Mouse (Mus musculus) kidney, embryonic 15.5 days (tissue): ENCODE data around the gene Gys2. TPM values are rescaled to one million over a fixed set of nuclear protein-coding genes. Genes with fewer than 3 reads are reported as not detected.
A peak's percentile ranks its signal among the peaks of the same experiment; 100 is the strongest.
"Not testable (repeated sequence)": the region's sequence is repeated elsewhere in the genome, so short reads cannot be mapped to it uniquely, and the experiment has no call there.

ENCODE experiments used
- ATAC-seq: fragments of 200-750 bp; cut with Nextera tagmentation; replicated peaks from 2 replicates; pipeline ENCODE4 v1.8.0; 2017; ENCODE audit warnings: moderate TSS enrichment; ENCODE audit not compliant: low FRiP score
- H3K27ac ChIP-seq: fragments of 300-500 bp; sonication (generic); 2 replicates; pipeline ENCODE4 v1.5.1; 2015; ENCODE audit warnings: mild to moderate bottlenecking, inconsistent platforms
- H3K27me3 ChIP-seq: fragments of 300-500 bp; sonication (generic); 2 replicates; pipeline ENCODE4 v1.6.1; 2015; ENCODE audit warnings: inconsistent platforms
- H3K36me3 ChIP-seq: fragments of 300-500 bp; sonication (generic); 2 replicates; pipeline ENCODE4 v1.6.1; 2015; ENCODE audit warnings: inconsistent platforms
- H3K4me1 ChIP-seq: fragments of 300-500 bp; sonication (generic); 2 replicates; pipeline ENCODE4 v1.6.1; 2015; ENCODE audit warnings: inconsistent platforms
- H3K4me2 ChIP-seq: fragments of 300-500 bp; sonication (generic); 2 replicates; pipeline ENCODE4 v1.6.1; 2015; ENCODE audit warnings: moderate library complexity, mild to moderate bottlenecking, inconsistent platforms
- H3K4me3 ChIP-seq: fragments of 300-500 bp; sonication (generic); replicated peaks from 2 replicates; pipeline ENCODE4 v1.5.1; 2015; ENCODE audit warnings: mild to moderate bottlenecking, inconsistent platforms
- H3K9ac ChIP-seq: fragments of 300-500 bp; sonication (generic); 2 replicates; pipeline ENCODE4 v1.6.1; 2015; ENCODE audit warnings: mild to moderate bottlenecking, inconsistent platforms
- H3K9me3 ChIP-seq: fragments of 300-500 bp; sonication (generic); replicated peaks from 2 replicates; pipeline ENCODE4 v1.6.1; 2016; ENCODE audit warnings: inconsistent platforms
- WGBS: fragments of 180-500 bp; shearing (Covaris S2); methylation state at CpG from one replicate; pipeline ENCODE4 v1.1.7; 2015; ENCODE audit warnings: mixed read lengths; 5-methylcytosine and 5-hydroxymethylcytosine counted together
- polyA plus RNA-seq: library from polyadenylated mRNA; unstranded; fragments of >200 nt; fragmentation: Nextera tagmentation; extraction: Ambion mirVana; gene quantifications from 2 replicates; pipeline ENCODE4 v1.2.1, GENCODE M21; 2015

Gene Gys2
- polyA plus RNA-seq, result 0.23 and 1.3 TPM in 2 replicates

DNA sequence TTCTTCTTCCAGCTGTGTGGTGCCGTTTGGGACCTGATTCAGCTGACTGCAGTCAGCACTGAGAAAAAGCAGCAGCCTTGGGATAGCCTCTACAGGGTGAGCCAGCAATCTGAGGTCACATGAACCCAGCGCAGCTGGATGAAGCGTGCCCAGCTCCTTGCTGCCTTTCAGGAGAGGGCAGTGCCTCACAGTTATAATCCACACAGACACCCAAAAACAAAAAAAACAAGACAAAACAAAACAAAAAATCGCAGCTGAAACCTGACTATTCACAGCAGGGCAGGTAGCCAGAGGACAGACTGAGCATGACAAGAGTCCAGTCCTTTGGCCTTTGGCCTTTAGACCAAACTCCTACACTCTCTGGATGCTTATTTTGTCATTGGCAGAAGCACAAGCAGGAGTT, at the start of gene Gys2:
TSS of gene Gys2 (minus strand) at position 309 of the 403 bp plus-strand sequence.
- WGBS, result 56% methylated on average over 4 of the region's 4 CpGs
- H3K9ac ChIP-seq, result no peak within 1 kb of the TSS

DNA sequence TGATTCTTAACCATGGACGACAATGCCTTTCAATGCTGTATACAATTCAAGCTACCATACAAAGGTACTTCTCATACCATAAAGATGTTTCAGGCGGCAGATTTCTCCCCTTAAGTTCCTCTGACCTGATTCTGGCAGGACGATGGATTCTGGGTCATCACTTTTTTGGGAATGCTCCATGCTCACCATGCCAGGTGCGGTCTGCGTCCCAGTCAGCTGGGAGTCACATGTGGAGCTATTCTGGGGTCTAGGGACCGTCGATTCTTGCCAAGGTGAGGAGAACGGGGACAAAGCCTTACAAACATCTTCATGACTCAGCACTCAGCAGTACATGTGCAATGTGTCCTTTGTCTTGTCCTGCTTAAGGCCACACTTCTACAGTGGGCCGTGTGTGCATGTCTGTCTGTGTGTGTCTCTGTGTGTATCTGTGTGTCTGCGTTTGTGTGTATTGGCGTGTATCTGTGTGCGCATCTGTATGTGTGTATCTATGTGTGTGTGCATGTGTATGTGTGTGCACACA, 48.7 kb upstream of the Gys2 start:
- Histone ChIP-seq H3K27ac (no peak overlapping the region), H3K36me3 (no peaks in the 10 kb centered on the region), H3K4me1 (no peaks in the 10 kb centered on the region), H3K27me3 (no peaks in the 10 kb centered on the region), H3K4me2 (no peak overlapping the region), H3K9me3 (no peaks in the 10 kb centered on the region), H3K4me3 (no peak overlapping the region), H3K9ac (no peak overlapping the region)
- no peak for ATAC-seq
- 86% methylated on average over 12 of the region's 12 CpGs for WGBS

More for the DNA sequence above, at the start of gene Gys2:
- no peaks in the 10 kb centered on the region for H3K4me1 ChIP-seq
- H3K36me3 ChIP-seq, result no peaks in the 10 kb centered on the region
- H3K27ac ChIP-seq, result no peak within 1 kb of the TSS
- no peaks in the 10 kb centered on the region for H3K27me3 ChIP-seq
- no peaks in the 10 kb centered on the region for H3K9me3 ChIP-seq
- H3K4me3 ChIP-seq, result no peak within 1 kb of the TSS
- H3K4me2 ChIP-seq, result no peak within 1 kb of the TSS
- ATAC-seq, result 0 out of 2 replicates have a peak, but pooled peaks have one; percentile 36

DNA sequence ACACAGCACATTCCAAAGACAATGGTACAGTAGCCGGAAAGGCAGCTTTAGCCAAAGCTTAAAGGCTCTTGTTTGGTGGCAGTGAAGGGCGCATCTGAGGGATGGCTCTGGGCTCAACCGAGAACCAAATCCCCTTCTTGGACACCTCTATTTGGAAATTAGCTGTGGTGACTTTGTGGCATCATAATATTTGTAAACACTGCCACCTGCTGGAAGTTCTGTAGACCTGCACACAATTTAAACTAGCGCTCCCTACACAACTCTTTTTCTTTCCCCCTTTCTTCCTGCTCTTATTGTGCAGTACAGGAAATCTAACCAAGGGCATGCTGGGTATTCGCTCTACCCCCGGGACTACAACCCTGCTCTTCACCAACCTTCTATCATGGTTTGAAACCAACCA, 46.2 kb upstream of the Gys2 start:
- H3K27ac ChIP-seq, result no peak overlapping the region
- ATAC-seq, result peak; percentile 63; the same call in 1 of the 2 replicates
- H3K9me3 ChIP-seq, result no peaks in the 10 kb centered on the region

DNA sequence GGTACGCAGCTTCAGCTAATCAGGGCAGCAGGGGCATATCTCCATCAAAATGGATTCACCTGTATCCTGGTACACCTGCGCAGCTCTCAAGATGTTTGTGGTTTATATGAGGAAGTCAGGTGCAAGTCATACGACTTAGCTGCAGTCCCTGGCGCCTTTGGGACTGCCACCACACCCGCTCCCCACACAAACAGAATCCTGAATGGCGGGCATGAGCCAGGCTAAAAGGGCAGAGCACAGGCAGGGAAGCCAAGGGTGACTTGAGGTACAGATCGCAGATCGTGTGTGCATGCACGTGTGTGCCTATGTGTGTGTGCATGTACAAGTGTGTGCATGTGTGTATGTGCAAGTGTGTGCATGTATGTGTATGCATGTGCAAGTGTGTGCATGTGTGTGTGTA, 42.5 kb upstream of the Gys2 start:
- H3K4me2 ChIP-seq, H3K27ac ChIP-seq, H3K36me3 ChIP-seq, H3K9ac ChIP-seq, H3K9me3 ChIP-seq, ATAC-seq, H3K4me3 ChIP-seq: not testable (repeated sequence)
- Histone ChIP-seq H3K27me3 (peaks cover 12% of the 10 kb centered on the region; the same call in 1 of the 2 replicates), H3K4me1 (peaks cover 15% of the 10 kb centered on the region)
- 77% methylated on average over 9 of the region's 9 CpGs for WGBS

More for the DNA sequence above, 46.2 kb upstream of the Gys2 start:
- H3K4me3 ChIP-seq, result no peak overlapping the region
- 12% methylated on average over 6 of the region's 6 CpGs for WGBS
- no peaks in the 10 kb centered on the region for H3K36me3 ChIP-seq
- no peak overlapping the region for H3K4me2 ChIP-seq
- H3K4me1 ChIP-seq, result no peaks in the 10 kb centered on the region
- H3K27me3 ChIP-seq, result peaks cover 8% of the 10 kb centered on the region; the same call in 1 of the 2 replicates
- no peak overlapping the region for H3K9ac ChIP-seq

DNA sequence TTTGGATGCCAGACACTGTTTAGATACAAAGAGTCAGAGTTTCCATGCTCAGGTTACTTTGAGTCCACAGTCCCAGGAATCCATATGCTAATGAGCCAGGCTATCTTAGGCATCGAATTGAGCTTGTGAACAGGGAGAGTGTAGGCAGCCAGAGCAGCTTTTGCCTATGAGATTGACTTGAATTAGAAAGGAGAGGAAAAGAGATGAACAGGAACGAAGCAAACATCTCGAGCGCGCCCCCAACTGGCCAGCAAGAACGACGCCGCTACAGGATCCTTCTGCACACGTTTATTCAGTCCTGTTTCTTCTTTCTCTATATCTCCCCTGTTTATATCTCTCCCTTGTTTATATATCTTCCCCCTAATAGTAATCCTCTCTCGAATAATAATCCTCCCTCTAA, 42.0 kb upstream of the Gys2 start:
- Histone ChIP-seq H3K4me3 (no peak overlapping the region), H3K9me3 (no peaks in the 10 kb centered on the region), H3K27me3 (peaks cover 12% of the 10 kb centered on the region; the same call in 1 of the 2 replicates), H3K36me3 (no peaks in the 10 kb centered on the region), H3K27ac (no peak overlapping the region), H3K4me2 (no peak overlapping the region), H3K9ac (no peak overlapping the region), H3K4me1 (peaks cover 15% of the 10 kb centered on the region)
- 2% methylated on average over 10 of the region's 10 CpGs for WGBS
- ATAC-seq, result no peak

DNA sequence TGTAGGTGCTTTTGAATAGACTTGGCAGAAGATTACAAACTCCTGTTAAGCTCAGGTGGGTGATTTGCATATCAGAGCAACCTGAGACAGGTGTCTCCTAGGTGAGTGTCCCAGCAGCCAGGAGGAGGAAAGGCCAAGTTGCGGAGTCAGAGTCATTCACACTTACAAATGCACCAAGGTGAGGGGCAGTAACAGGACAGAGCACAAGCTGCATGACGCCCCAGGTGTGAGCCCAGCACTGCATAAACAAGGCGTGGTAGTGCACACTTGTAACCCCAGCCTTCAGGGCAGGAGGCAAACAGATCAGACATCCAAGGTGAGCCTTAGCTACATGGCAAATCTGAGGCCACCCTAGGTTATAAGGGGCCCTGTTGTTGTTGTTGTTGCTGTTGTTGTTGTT, 40.0 kb upstream of the Gys2 start:
- no peak overlapping the region for H3K4me3 ChIP-seq
- WGBS, result 63% methylated on average over 3 of the region's 3 CpGs
- no peak for ATAC-seq
- H3K27ac ChIP-seq, result no peak overlapping the region
- no peaks in the 10 kb centered on the region for H3K36me3 ChIP-seq
- H3K4me2 ChIP-seq, result no peak overlapping the region
- H3K27me3 ChIP-seq, result peaks cover 12% of the 10 kb centered on the region; the same call in 1 of the 2 replicates
- H3K9me3 ChIP-seq, result no peaks in the 10 kb centered on the region
- H3K4me1 ChIP-seq, result peaks cover 30% of the 10 kb centered on the region
- no peak overlapping the region for H3K9ac ChIP-seq

DNA sequence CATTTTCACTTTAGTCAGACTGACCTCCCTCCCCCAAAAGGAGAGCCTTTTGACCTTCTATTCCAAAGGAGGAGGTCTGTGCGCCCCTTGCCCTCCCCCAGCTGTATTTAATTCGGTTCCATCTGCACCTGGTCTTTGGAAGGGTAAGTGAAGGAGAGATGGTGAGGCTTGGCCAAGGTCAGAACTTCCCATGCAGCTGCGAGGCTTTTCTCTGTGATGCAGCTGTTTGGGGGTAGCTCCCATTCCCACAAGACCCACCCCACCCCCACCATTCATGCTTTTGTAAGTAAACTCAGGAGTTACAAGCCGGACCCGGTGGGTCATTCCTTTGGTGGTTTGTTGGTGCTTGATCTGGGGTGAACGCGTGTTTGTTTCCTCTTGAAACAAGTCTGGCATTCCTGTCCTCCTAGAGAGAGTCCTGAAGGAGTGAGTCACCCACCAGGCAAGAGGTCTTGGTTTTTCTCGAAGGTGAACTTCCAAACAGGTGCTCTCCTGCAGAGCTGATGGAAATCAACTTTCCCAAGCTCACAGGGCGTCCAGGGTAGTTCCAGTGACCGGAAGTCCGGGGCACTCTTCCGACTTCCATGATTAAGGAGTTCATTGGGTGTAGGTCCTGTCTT, 38.7 kb upstream of the Gys2 start:
- peaks cover 12% of the 10 kb centered on the region; the same call in 1 of the 2 replicates for H3K27me3 ChIP-seq
- peaks cover 36% of the 10 kb centered on the region for H3K4me1 ChIP-seq
- no peak overlapping the region for H3K4me2 ChIP-seq
- 26% methylated on average over 12 of the region's 12 CpGs for WGBS
- no peaks in the 10 kb centered on the region for H3K36me3 ChIP-seq
- H3K27ac ChIP-seq, result no peak overlapping the region
- H3K9me3 ChIP-seq, result no peaks in the 10 kb centered on the region
- no peak for ATAC-seq
- H3K9ac ChIP-seq, result no peak overlapping the region
- no peak overlapping the region for H3K4me3 ChIP-seq

DNA sequence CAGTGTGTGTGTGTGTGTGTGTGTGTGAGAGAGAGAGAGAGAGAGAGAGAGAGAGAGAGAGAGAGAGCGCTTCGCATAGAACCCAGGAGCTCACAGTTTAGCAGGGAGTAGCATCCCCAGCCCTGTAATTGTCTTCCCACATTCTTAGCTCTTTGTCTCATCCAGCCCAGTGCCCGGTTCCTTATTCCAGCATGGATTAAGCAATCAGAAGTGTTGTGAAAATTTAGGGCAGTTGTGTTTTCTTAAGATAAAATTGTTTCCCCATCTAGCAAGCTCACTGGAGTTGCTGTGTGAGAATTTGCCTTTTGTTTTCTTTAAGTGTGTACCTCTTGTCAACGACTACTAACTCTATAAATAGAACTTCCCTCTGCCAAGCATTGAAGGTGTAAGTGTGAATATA, 35.8 kb upstream of the Gys2 start:
- 40% methylated on average over 4 of the region's 4 CpGs for WGBS
- 0 out of 2 replicates have a peak overlapping the region, but pooled peaks have one; percentile 85 for H3K27ac ChIP-seq
- H3K9ac ChIP-seq, result no peak overlapping the region
- H3K9me3 ChIP-seq, result no peaks in the 10 kb centered on the region
- H3K27me3 ChIP-seq, result peaks cover 4% of the 10 kb centered on the region; the same call in 1 of the 2 replicates
- no peak overlapping the region for H3K4me3 ChIP-seq
- H3K4me2 ChIP-seq, result no peak overlapping the region
- peaks cover 11% of the 10 kb centered on the region for H3K36me3 ChIP-seq
- peaks cover 55% of the 10 kb centered on the region for H3K4me1 ChIP-seq
- ATAC-seq, result no peak

DNA sequence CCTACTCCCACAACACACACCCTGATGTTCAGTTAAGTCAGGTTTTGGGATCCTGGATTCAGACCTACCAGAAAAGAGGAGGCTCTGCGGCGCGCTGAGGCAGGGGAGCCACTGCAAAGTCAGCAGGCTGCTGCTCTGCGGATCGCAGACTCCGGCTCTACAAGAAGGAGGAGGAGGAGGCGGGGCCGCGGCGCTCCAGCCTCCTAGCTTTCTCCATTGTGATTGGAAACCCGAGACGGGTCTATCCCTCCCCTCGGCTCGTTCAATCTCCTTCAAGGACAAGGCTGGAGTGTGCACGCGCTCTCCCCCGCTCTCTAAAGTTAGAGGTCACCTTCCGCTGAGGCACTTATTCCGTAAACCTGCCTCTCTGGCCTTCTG, 34.9 kb upstream of the Gys2 start, which contains the start of gene Ldhb:
TSS of gene Ldhb (minus strand) at position 173 of the 378 bp plus-strand sequence.
- H3K36me3 ChIP-seq, result peaks cover 11% of the 10 kb centered on the region
- peak; percentile 97 for ATAC-seq
- peak within 1 kb of the TSS; percentile 61 for H3K4me3 ChIP-seq
- no peaks in the 10 kb centered on the region for H3K9me3 ChIP-seq
- WGBS, result under 1% methylated on average over 19 of the region's 19 CpGs
- peak within 1 kb of the TSS; percentile 81 for H3K4me2 ChIP-seq
- H3K4me1 ChIP-seq, result peaks cover 60% of the 10 kb centered on the region
- peak within 1 kb of the TSS; percentile 85 for H3K27ac ChIP-seq
- H3K27me3 ChIP-seq, result peaks cover 4% of the 10 kb centered on the region; the same call in 1 of the 2 replicates
- peak within 1 kb of the TSS; percentile 67 for H3K9ac ChIP-seq

DNA sequence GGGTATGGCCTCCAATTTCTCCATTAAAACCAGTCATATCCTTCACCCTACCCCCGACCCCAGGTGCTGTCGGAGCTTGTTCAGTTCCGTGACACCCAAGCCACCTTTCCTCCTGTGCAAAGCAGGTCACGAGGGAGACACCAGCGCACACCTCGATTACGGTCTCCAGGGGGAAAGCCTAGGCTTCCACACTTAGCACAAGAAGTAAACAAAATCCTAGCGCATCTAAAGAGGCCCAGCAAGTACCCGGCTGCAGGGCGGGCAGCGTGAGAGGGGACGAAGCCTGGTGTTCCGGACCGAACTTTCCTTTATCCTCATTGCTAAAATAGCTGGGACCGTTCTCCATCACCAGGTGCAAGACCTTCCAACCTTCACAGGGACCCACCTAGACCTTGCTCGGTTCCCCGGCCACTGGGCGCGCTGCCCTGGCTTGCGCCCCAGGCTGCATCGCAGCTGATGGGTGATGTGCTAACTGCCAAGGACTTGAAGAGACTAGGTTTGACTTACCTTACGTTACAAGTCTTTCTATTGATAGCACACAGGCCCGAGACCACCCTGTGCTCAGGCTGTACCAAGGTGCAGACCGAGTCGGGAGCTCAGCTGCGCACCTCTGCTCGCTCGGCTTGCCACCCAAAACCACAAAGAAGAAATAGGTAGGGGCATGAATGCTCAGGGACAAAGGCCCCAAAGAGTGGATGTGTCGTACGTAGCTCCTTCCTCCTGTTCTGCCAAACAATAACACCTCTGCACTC, 34.3 kb upstream of the Gys2 start:
- H3K9me3 ChIP-seq, result no peaks in the 10 kb centered on the region
- H3K27ac ChIP-seq, result peak overlapping the region; percentile 85
- peak; percentile 41 for ATAC-seq
- peak overlapping the region; percentile 67 for H3K9ac ChIP-seq
- peaks cover 62% of the 10 kb centered on the region for H3K4me1 ChIP-seq
- peaks cover 4% of the 10 kb centered on the region; the same call in 1 of the 2 replicates for H3K27me3 ChIP-seq
- WGBS, result 1% methylated on average over 30 of the region's 30 CpGs
- peak overlapping the region; percentile 61 for H3K4me3 ChIP-seq
- peaks cover 14% of the 10 kb centered on the region for H3K36me3 ChIP-seq
- peak overlapping the region; percentile 81 for H3K4me2 ChIP-seq

DNA sequence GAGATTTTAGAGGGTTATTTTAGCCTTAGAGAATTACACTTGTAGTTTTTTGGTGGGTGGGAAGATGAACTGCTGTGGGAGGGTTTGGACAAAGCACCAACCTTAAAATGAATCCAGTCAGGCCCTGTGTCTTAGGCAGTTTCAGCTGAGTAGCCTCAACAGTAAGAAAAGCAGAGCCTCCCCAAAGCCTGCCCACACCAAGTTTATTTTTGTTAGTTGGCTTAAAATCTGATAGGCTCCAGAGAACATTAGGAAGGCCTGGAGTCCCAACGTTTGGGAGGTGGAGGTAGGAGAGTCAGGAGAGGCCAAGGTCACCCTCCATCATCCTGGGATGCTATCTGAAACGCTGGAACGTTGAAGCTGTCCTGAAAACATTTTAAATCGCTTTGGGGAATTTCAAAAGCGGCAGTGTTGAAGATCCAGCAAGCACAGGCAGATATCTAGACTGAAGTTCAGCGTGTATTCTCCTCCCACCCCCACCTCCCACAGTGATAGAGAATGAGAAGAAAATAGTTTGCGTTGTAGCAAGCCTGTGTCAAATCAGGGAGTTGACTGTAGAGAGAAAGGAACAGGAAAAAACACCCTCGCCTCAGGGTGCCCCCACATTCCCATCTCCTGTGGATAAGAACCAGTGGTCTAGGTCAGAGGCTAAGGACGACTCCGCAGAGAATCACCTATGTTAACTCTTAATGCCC, 33.6 kb upstream of the Gys2 start:
- H3K27ac ChIP-seq, result peak overlapping the region; percentile 85
- ATAC-seq, result peak; percentile 13

More for the DNA sequence above, 33.6 kb upstream of the Gys2 start:
- Histone ChIP-seq H3K4me2 (peak overlapping the region; percentile 81), H3K4me3 (peak overlapping the region; percentile 61), H3K36me3 (peaks cover 20% of the 10 kb centered on the region), H3K9me3 (no peaks in the 10 kb centered on the region), H3K9ac (peak overlapping the region; percentile 67), H3K27me3 (peaks cover 4% of the 10 kb centered on the region; the same call in 1 of the 2 replicates), H3K4me1 (peaks cover 59% of the 10 kb centered on the region)
- 6% methylated on average over 10 of the region's 10 CpGs for WGBS
